Mouse (Mus musculus): ENCODE data around the gene Clic1.
A peak's percentile ranks its signal among the peaks of the same experiment; 100 is the strongest.

- TF ChIP-seq CTCF (IDR thresholded peaks at IDR 0.05) (no peak), POLR2A (IDR thresholded peaks at IDR 0.05; ENCODE audit: insufficient read depth, low read depth, low read length) (peak; percentile 94), EP300 (IDR thresholded peaks at IDR 0.05; ENCODE audit: insufficient read depth, low read depth, low read length) (no peak)
These were observed 472 bp downstream of the Clic1 start for GRCm38 (mm10) chr17:35050126-35050750.
